In genomic region chr4:136898084-136898598, GRCm38 (mm10) we compare ENCODE assay signal across 16 mouse cellular contexts. TPM values are rescaled to one million over a fixed set of nuclear protein-coding genes. Genes with fewer than 3 reads are reported as not detected.
DNase-seq lines count a peak whose midpoint lies in the region; ATAC-seq and TF ChIP-seq lines count a peak whose summit lies in the region.
"Had no signal": no experiment of that assay in that cellular context is flagged by ENCODE, and none has a peak within 500 bp of the region (broad histone marks: within the 10 kb centered on the region; RNA-seq: fewer than 3 reads in every experiment).

No protein-coding gene starts in this region.

- WGBS in liver, embryonic 16.5 days (ENCODE audit: insufficient replicate concordance): 54% methylated on average over 9 of the region's 9 CpGs
- WGBS in bone marrow, adult 2 months: 71% methylated on average over 9 of the region's 9 CpGs
- WGBS in small intestine, adult 2 months: 38% methylated on average over 9 of the region's 9 CpGs

- H3K36me3 ChIP-seq in liver, embryonic 16.5 days (ENCODE audit: control insufficient read depth, insufficient read depth): no peaks in the 10 kb centered on the region
- no peaks in the 10 kb centered on the region for H3K36me3 ChIP-seq in small intestine, adult 2 months (ENCODE audit: control insufficient read depth, insufficient read depth, low read length)
- H3K36me3 ChIP-seq: G1E; hindbrain, embryonic 12.5 days; lung, embryonic 15.5 days had no signal

- H3K4me2 ChIP-seq in liver, embryonic 16.5 days (ENCODE audit: low read depth, low read length): no peak overlapping the region
- H3K4me2 ChIP-seq: hindbrain, embryonic 12.5 days; lung, embryonic 15.5 days had no signal

- H3K4me1 ChIP-seq in liver, embryonic 16.5 days (ENCODE audit: control insufficient read depth, low read depth, low read length): no peaks in the 10 kb centered on the region
- no peaks in the 10 kb centered on the region for H3K4me1 ChIP-seq in bone marrow, adult 2 months (ENCODE audit: control insufficient read depth, insufficient read depth, low read length)
- H3K4me1 ChIP-seq in small intestine, adult 2 months (ENCODE audit: control insufficient read depth, insufficient read depth, insufficient read length, low read length): no peaks in the 10 kb centered on the region
- H3K4me1 ChIP-seq: lung, embryonic 15.5 days had no signal

- H3K9ac ChIP-seq in liver, embryonic 16.5 days (ENCODE audit: low read depth, low read length): no peak overlapping the region
- H3K9ac ChIP-seq: hindbrain, embryonic 12.5 days; lung, embryonic 15.5 days had no signal

- no peak for TF ChIP-seq CTCF in bone marrow, adult 2 months (IDR thresholded peaks at IDR 0.05; ENCODE audit: control insufficient read depth, insufficient read depth, low read length)
- TF ChIP-seq CTCF in small intestine, adult 2 months (IDR thresholded peaks at IDR 0.05; ENCODE audit: extremely low read depth, insufficient read length, insufficient replicate concordance, low read depth, low read length): no peak

- DNase-seq in liver: no peak
- DNase-seq in brain, adult 2 months (ENCODE audit: low read depth, low spot score): peak; percentile 16
- no peak for DNase-seq in right cerebral cortex, adult 2 months (ENCODE audit: low spot score in 2 of 2)
- no peak for DNase-seq in layer of hippocampus, postnatal 10 days (ENCODE audit: low spot score in 2 of 2)
- DNase-seq: cerebellum, adult 8-10 months; gastrocnemius, postnatal 10 days; kidney, adult 11 months; kidney, postnatal 25 days had no signal

- H3K9me3 ChIP-seq in liver, embryonic 16.5 days (replicated peaks; ENCODE audit: control insufficient read depth, low read length): no peaks in the 10 kb centered on the region
- H3K9me3 ChIP-seq: G1E; hindbrain, embryonic 12.5 days; lung, embryonic 15.5 days had no signal

- no peak for TF ChIP-seq POLR2A in bone marrow, adult 2 months (IDR thresholded peaks at IDR 0.05; ENCODE audit: borderline replicate concordance, control insufficient read depth, low read depth, low read length)
- no peak for TF ChIP-seq POLR2A in small intestine, adult 2 months (IDR thresholded peaks at IDR 0.05; ENCODE audit: low read depth, low read length)

- ATAC-seq in liver, embryonic 16.5 days (ENCODE audit: low read depth): no peak
- ATAC-seq: midbrain, embryonic 16.5 days had no signal

- peaks cover 19% of the 10 kb centered on the region for H3K27me3 ChIP-seq in liver, embryonic 16.5 days (ENCODE audit: control insufficient read depth, insufficient read depth, low read depth, low read length)
- no peaks in the 10 kb centered on the region for H3K27me3 ChIP-seq in small intestine, adult 2 months (ENCODE audit: control insufficient read depth, insufficient read depth, low read length)

- H3K4me3 ChIP-seq in liver, embryonic 16.5 days (ENCODE audit: low read depth, low read length): peak overlapping the region; percentile 6; the same call in 1 of the 2 replicates
- H3K4me3 ChIP-seq in bone marrow, adult 2 months (replicated peaks; ENCODE audit: control insufficient read depth, low read depth, low read length): no peak overlapping the region
- H3K4me3 ChIP-seq in small intestine, adult 2 months (ENCODE audit: low read depth, low read length): peak overlapping the region; percentile 41
- H3K4me3 ChIP-seq: hindbrain, embryonic 12.5 days; lung, embryonic 15.5 days had no signal

- H3K27ac ChIP-seq in liver, embryonic 16.5 days (ENCODE audit: low read length): no peak overlapping the region
- 0 out of 2 replicates have a peak overlapping the region, but pooled peaks have one; percentile 28 for H3K27ac ChIP-seq in bone marrow, adult 2 months (ENCODE audit: control insufficient read depth, insufficient read depth, low read depth, low read length, poor library complexity)
- peak overlapping the region; percentile 63 for H3K27ac ChIP-seq in small intestine, adult 2 months (ENCODE audit: insufficient read depth, low read depth, low read length)
- H3K27ac ChIP-seq: hindbrain, embryonic 12.5 days; lung, embryonic 15.5 days had no signal

RNA-seq across cellular contexts. Expression of gene C1qa, which starts 0.5 kb away (rescaled TPM):
- 68.0 and 75.9 TPM in 2 replicates for polyA plus RNA-seq in liver, embryonic 16.5 days (2015; fragmentation: Nextera tagmentation; extraction: Ambion mirVana)
- polyA plus RNA-seq in bone marrow, adult 2 months (2011; ENCODE audit: insufficient read depth, insufficient read length, low replicate concordance, missing spikeins): 136 and 239 TPM in 2 replicates
- polyA plus RNA-seq in small intestine, adult 2 months (2012; rRNA removed): 35.1 and 55.8 TPM in 2 replicates
- 10 to 100 TPM; 30.6 to 32.0 TPM for total RNA-seq in layer of hippocampus, postnatal 10 days (2021)
- polyA plus RNA-seq: G1E had no signal

RNA-seq across cellular contexts. Expression of gene C1qc, which starts 5.3 kb away (rescaled TPM):
- 60.4 and 68.2 TPM in 2 replicates for polyA plus RNA-seq in liver, embryonic 16.5 days (2015; fragmentation: Nextera tagmentation; extraction: Ambion mirVana)
- 45.0 and 70.3 TPM in 2 replicates for polyA plus RNA-seq in bone marrow, adult 2 months (2011; ENCODE audit: insufficient read depth, insufficient read length, low replicate concordance, missing spikeins)
- 82.5 and 108 TPM in 2 replicates for polyA plus RNA-seq in small intestine, adult 2 months (2012; rRNA removed)
- 10 to 100 TPM; 33.6 to 33.7 TPM for total RNA-seq in layer of hippocampus, postnatal 10 days (2021)

RNA-seq across cellular contexts. Expression of gene C1qb, which starts 12.2 kb away (rescaled TPM):
- 129 and 142 TPM in 2 replicates for polyA plus RNA-seq in liver, embryonic 16.5 days (2015; fragmentation: Nextera tagmentation; extraction: Ambion mirVana)
- polyA plus RNA-seq in bone marrow, adult 2 months (2011; ENCODE audit: insufficient read depth, insufficient read length, low replicate concordance, missing spikeins): 47.9 and 77.8 TPM in 2 replicates
- polyA plus RNA-seq in small intestine, adult 2 months (2012; rRNA removed): 58.9 and 71.3 TPM in 2 replicates
- 10 to 100 TPM; 32.3 to 35.4 TPM for total RNA-seq in layer of hippocampus, postnatal 10 days (2021)

RNA-seq across cellular contexts. Expression of gene Epha8, which starts 58.5 kb away (rescaled TPM):
- polyA plus RNA-seq in liver, embryonic 16.5 days (2015; fragmentation: Nextera tagmentation; extraction: Ambion mirVana): 0.28 and 0.46 TPM in 2 replicates
- not detected in 2 replicates for polyA plus RNA-seq in bone marrow, adult 2 months (2011; ENCODE audit: insufficient read depth, insufficient read length, low replicate concordance, missing spikeins)
- 0.14 and 0.15 TPM in 2 replicates for polyA plus RNA-seq in small intestine, adult 2 months (2012; rRNA removed)
- 10 to 100 TPM in 1 of 2 experiments, 1 to 10 TPM in 1; 9.5 to 10.6 TPM for total RNA-seq in layer of hippocampus, postnatal 10 days (2021)
- polyA plus RNA-seq: G1E; heart, embryonic 16.5 days had no signal
